Mouse (Mus musculus): ENCODE measurements around the gene 2310034G01Rik.

The 2310034G01Rik gene

DNA sequence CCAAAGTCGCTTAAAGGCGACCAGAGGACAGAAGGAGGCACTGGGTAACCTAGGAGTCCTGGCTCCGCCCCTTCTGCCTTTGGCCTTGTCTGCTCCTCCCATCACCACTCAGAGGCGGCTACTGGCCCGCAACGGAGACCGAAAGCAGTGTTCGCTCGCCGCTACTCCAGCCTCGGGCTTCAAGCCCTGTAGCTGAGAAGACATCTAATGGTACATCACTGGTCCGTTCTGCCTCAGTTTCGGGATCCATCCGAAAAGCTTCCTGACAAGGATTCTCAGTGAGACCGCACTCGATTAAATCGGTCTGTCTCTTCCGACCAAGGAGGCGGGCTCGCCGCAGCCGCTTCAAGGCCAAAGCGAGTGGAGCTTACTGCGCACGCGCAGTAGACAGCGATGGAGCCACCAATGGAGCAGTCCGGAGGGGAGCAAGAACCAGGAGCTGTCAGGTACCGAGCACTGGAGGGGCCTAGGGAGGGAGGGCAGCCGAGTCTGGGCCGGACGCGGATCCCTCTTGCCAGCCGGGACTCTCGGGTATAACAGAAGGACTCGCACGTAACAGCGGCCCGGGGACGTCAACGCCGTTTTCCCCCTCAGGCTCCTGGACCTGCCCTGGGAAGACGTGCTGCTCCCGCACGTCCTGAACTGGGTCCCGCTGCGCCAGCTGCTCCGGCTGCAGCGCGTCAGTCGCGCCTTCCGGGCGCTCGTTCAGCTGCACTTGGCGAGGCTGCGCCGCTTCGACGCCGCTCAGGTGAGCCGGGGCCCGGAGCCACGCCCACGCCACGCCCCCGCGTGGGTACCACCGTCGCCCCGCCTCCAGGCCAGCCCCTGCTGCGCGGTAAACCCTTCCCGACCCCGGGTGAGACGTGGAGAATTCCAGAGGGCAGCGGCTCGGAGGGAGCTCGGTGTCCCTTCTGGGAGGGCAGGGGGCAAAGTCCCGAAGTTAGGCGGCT, 21.7 kb downstream of the 2310034G01Rik start, which contains the start of gene Fbxl15:
TSS of gene Fbxl15 (plus strand) at position 104 of the 950 bp plus-strand sequence.
- DNase-seq (ENCODE audit: low spot score): peak; percentile 93

DNA sequence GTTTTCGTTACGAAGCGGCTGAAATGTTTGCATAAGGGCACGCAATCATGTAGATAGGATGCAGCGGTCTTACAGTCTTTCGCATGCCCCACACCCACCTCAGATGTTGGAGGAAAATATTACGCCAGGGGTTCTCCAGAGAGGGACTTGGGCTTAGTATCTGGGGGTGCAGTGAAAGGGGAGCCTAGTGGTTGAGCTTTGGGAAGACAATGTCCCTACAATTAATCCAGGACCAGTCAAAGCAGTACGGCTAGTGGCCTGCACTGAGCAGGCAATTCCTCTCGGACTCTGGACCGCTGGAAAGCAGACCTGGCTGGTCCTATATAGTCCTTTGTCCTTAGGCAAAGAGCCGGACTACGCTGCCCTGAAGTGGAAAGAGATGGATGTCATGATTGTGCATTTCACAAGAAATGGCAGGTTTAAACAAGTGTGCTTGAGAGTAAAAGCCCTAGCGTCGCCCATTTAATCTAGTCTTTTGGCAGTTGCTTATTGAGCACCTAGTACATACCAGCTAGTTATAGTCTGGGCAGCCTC, 22.5 kb downstream of the 2310034G01Rik start:
- DNase-seq (ENCODE audit: low spot score): no peak

DNA sequence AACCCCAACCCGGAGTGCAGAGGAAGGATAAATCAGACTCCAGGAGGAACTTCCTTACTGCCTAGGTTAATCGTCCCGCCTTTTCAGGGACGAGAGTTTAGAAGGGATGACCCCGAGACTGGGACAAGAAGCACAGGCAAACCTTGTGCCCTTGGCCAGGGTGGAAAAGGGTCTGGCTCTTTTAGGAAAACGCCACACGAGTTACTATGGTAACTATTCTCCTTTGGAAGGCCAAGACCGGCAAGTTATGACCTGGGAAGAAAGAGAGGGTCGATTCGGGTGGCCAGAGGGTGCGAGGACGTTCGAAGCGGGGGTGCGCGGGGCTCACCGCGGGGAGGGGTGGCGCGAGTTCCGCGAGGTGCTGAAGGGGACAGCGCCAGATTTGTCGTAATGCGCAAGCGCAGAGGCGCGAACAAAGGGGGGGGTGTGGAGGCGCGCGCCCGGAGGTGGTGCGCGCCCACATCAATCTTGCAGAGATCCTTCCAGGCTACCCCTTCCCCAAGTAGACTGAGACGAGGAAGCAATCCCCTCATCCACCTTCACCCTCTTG, 23.3 kb downstream of the 2310034G01Rik start, which contains the start of gene Psd:
TSS of gene Psd (minus strand) at position 401 of the 550 bp plus-strand sequence.
- DNase-seq (ENCODE audit: low spot score): no peak

DNA sequence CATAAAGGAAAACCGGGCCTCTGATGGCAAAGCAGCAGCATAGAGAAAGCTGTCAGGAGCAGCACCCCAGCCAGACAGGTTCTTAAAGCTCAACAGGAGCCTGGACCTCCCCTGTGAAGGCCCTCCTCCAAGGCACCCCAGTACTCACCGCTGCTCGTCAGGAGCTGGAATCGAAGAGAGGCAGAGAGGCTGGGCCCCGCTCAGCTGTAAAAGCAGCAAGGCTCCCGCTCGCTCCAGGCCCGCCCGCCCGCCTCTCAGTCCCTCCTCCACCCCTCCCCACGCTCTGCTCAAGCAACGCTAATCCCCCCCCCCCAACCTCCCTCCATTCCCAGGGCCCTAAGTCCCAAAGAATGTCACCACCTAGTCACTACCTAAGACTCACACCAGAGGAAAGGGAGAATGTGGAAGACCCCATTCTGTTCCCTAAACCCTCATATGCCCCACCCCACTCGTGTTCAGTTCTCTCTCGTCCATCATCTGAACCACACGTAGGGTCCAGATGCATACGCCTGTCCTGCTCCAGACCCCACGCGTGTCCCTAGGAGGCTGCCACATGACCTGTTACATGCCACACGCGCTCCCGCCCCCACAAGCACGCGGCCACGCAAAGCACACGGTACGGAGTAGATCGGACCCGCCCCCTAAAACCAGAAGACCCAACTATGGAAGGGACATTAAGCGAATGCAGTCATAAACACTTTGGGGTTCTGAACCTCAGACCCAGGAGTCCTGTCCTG, 23.9 kb downstream of the 2310034G01Rik start:
- no peak for DNase-seq (ENCODE audit: low spot score)

DNA sequence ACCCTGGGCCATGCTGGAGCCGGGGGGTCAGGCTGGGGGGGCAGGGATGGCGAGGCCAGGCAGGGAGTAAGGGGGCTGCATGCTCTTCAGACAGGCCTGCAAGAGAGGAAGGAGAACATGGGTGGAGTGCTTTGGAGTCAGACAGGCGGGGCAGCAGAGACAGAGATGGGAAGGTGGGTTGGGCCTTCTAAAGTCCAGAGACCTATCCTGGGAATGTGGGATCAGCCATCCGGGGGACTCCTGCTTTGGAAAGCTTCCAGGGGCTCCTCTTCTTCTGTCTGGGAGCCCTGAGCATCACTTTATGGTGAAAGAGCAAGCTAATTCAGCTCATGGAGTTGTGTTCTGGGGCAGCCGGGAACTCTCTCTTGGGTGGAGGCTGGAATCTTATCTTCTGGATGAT, 25.2 kb downstream of the 2310034G01Rik start:
- no peak for DNase-seq (ENCODE audit: low spot score)

DNA sequence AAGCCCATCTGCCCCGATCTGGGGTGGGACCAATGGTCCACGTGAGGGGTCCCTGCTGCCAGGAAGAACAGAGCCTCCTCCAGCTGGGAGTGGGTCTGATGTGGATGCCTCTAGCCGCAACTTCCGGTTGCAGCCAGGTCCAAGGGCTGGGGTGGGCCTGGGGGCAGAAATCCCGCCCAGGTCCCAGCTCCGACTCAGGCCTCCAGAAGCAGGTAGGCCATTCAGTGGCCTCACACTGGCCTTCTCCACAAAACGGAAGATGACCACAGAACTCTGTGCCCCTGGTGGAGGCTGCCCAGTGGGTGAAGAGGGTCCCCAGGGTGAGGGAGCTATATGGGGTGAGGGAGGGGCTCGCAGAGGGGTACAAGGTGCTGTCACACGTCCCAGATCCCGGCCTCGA, 25.7 kb downstream of the 2310034G01Rik start:
- no peak for DNase-seq (ENCODE audit: low spot score)

DNA sequence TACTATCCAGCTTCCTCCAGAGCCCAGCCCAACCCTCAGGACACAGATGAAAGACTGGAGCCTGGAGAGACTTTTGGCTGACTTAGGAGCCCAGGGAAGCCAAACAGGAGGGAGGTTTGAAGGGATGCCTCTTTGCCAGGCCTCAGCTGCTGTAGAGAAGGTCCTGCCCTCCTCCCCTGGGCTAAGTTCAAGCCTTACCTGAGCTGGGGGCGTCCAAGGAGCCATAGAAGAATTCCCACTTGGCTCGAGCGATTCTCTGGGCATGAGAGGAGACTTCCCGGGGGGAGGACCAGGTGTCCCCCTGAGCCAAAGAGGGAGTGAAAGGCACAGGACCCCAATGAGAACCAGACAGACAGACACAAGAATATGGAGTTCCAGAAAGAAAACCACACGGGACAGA, 26.4 kb downstream of the 2310034G01Rik start:
- DNase-seq (ENCODE audit: low spot score): no peak

DNA sequence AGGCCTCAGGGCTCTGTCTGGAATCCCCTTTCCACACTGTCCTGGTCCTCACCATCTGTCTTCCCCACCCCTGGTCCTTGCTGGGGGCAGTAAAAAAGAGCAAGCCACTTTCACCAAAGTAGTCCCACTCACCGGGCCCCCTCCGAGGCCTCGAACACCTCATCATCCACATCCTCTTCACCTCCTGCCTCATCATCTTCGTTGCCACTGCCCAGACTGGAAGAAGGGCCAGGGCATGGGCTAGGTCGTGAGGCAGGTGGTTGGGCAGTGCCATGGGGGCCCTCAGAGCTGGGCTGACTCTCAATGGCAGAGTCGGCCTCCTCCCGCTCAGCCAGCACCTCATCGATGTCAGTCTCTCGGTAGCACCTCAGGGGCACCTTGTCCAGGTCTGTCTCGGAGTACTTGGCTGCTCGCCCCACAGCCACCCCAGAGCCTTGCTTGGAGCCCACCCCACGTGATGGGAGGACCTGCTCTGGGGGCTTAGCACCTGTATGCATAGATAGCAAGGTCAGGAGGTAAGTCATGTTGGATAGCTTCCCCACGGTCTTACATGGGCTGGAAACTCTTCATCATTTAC, 27.0 kb downstream of the 2310034G01Rik start:
- DNase-seq (ENCODE audit: low spot score): no peak

DNA sequence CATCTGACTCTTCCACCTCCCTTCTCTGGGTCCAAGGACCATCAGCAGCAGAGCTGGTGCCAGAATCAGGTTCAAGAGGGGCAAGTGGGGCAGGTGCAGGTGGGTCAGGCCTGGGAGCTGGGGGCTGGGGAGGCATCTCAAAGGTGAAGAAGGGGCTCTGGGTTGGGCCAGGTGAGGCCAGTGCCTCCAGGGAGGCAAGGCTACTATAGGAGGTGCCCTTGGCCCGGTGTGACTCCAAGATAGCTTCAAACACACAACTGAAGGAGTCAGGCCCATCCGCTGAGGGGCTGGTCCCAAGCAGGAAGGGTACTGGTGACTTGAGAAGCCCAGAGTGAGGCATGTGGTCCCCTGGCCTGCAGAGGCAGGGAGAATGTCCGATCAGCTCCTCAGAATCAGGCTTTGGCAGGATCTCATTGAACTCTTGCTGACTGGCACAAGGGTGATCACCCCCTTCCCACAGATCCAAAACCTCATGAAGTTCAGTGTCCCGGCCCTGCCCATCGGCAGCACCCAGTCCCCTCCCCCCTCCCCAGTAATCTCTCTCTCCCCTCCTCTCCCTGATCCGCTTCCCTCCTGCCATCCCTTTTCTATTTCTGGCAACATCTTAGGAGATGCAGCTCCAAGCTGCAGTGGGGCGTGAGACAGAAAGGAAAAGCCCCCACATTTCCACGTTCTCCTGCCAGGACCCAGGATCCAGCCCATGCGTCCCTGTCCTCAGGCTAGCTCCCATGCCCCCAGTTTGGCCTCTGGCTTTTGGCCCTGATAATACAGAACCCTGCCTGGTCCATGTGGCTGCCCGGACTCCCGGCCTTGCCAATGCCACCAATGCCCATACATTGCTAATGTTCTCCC, 27.7 kb downstream of the 2310034G01Rik start:
- DNase-seq (ENCODE audit: low spot score): no peak

DNA sequence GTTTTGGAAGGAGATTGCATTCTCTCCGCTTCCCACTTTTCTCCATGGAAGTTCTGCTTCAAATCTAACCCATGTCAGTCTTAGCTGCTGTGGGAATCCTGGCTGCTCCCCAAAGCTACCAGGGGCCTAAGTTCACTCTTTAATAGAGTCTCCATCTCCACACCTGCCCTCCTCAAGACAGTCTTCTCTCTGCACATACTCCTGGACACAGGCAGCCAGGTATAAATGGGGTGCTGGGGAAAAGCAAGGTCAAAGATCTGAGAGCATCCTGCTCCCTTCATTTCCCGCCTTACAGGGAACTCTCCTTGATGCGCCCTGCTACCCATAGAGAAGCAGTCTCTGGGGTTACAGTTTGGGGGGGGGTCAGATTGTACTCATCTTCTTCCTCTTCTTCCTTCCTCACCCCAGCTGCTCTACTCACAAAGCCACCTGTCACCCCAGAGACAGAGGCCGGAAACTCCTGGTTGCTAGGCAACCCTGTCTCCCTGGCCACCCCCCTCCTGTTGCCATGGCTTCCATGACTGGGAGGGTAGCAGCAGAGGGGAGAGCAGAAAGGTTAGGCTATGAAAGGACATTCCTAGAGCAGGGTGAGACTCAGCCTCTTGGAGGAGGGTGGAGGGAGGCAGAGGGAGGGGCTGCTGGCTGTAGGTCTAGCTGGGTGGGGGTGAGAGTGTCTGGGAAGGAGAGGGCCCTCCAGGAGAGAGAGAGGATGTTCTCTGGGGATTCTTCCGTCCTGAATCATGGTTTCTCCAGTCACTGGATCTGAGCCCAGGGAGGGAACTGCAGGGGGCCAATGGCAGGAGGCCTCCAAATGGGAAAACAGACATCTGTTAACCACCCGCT, 28.8 kb downstream of the 2310034G01Rik start:
- no peak for DNase-seq (ENCODE audit: low spot score)

DNA sequence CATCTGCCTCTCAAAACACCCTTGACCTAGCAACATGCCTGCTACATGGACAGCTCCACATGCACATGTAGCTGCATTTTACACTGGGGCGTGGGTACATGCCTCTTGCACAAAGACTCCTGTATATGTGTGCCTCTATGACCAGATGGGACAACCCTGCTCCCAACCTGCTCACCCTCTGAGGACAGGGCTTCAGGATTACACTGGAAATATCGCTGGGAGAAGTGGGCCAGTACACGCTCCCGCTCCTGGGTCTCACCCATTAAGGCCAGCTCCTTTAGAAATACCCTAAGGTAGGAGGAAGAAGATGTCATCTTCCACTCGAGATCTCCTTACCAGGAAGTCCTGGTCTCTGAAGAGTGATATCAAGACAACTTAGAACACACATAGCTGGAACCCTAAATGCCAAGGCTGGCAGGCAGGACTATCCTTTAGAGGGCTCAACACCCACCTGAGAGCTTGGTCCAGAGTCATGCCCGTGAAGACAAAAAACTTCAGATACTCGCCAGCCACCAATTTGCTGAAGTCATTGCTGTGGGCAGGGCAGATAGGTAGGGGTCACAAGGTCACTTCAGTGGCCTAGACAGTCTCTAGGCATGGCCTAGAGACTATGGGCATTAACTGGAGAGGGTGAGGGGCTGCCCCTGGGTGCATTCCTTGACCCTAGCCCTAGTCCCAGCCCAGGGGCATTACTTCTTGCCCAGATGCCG, 29.9 kb downstream of the 2310034G01Rik start:
- DNase-seq (ENCODE audit: low spot score): no peak

DNA sequence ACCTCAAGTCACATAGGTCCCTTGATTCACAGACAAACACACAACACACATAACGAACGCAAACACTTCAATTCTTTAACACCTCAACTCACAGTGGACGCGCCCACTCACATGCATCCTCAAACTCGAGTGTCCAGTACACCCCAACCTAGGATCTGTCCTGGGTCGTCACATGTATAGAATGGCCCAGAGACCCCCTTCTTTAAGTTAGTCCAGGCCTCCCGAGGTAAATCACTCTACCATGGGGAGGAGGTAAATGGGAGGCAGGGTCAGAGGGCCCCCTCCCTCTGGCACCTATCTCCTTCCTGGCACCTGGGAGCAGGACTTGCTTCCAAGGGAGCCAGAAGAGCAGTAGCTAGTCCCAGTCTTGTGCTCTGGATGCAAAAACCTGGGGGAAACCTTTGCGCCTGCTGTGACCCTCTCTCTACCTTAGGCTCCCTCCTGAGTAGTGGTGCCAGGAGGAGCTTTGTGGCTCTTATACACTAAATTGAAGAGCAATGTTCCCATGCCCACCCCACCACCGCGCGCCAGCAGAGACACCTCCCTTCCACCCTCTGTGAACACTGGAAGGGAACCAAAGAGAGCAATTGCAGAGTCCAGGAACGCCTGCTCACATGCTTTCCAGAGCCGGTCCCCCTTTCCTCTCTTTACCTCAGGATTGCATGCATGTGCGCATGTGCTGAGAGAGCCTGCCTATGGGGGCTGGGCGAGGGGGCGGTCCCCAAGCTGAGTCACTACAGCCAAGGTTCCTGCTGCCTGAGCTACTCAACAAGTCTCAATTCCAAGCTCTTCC, 31.3 kb downstream of the 2310034G01Rik start:
- peak; percentile 74 for DNase-seq (ENCODE audit: low spot score)

DNA sequence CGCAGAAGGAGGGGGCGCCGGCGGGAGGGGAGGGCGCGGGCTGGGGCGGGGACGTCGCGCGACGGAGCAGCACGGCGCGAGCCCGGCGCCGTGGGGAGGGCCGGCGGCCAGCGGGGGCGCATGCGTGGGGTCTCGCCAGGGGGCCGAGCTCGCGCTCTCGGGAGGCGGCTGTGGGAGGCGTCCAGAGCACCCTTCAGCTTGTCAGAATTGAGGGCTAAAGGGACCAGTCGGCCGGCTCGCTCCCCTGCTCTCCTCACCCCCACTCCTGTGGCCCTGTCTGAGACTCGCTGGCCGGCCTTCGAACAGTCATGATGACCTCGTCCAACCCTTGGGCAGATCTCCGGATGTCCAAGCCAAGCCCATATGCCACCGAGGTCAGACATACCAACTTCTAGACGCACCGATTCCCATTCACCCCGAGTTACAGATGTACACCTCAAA, 32.1 kb downstream of the 2310034G01Rik start:
- peak; percentile 55 for DNase-seq (ENCODE audit: low spot score)

DNA sequence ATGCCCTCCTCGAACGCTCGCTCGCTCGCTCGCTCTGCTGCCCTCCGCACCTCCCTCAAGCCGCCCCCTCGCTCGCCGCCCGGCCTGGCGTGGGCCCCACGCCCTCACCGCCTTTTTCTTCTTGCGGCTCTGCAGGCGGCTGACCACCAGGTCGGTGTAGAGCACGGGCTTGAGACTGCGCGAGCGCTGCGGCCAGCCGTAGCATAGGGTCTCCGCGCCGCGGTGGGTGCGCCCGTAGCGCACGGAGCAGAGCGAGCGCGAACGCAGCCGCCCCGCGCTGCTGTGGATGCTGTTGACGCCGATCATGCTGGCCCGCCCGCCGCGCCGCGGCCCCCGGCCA, 32.6 kb downstream of the 2310034G01Rik start:
- peak; percentile 1 for DNase-seq (ENCODE audit: low spot score)

DNA sequence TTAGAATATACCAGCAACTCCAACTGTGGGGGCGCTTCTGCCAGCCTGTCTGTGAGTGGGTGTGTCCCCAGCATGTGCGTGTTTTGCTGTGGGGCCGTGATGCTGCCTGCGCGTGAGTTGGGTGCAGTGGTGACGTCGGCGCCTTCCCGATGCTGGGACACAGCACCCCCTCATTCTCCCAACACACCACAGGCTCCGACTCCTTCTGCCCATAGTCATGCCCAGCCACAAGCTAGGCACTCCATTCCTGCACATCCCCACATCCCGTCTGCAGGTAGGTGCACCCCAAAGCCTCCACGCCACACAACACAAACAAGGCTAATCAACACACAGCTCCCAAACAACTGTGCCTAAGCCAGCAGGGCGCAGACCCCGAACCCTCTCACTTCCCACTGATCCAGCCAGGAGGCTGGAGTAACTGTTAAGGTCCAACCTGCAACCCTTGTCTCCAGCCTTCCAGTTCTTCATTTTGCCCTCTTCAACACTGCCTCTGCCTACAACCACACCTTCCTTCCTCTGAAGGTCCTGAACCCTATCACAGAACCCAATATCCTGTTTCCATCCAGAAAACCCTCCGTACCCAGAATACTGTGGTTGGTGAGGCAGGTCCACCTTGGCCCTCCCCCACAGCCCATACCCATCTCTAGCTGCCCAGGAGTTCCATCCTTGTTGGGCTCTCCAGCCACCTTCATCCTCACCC, 33.1 kb downstream of the 2310034G01Rik start:
- peak; percentile 1 for DNase-seq (ENCODE audit: low spot score)

DNA sequence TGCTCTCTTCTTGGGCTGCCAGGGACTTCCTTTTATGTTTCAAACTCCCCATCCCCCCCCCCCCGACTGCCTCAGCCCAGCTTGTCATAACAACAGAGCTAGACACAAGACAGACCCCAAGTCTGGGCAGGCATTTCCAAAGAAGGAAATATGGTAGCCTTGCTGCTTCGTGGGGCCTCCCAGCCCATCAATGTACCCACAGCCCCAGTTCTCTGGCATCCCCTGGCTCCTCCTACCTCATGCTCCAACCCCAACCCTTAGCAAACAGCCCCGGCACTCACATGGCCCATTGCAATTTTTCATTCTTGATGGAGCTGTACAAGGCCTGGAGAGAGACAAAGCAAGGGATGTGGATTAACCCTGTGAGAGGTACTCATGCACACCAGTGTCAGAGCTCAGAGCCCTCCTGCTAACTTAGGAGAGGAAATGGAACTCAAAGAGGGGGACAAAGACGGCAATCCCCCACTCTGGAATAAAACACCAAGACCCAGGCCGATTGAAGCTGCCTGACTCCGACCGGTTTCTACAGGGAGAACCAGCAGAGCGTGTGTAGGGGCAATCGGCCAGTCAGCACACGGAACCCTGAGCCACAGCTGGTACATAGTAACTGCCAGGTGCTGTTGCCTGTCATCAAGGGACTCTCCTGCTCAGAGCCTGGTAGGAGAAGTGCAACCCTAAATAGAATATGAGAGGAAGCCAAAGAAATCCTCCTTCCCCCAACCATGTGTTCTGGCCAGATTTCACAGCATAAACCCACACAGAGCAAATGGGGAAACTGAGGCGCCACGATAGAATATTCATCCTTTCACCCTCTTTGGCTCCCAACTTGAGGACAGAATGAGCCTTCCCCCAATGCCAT, 34.1 kb downstream of the 2310034G01Rik start:
- peak; percentile 2 for DNase-seq (ENCODE audit: low spot score)
